Mouse (Mus musculus): ENCODE data around the gene Olfr291.

Gene Olfr291

GRCm38 (mm10) chr7:84853253-84853652 lies at the start of gene Olfr291:
TSS of gene Olfr291 (plus strand) at chr7:84853553.
- in situ Hi-C loops (cut with MboI; ENCODE audit: unreplicated experiment in 2 of 2) = no loop called here

- in situ Hi-C loops (cut with MboI; ENCODE audit: unreplicated experiment in 2 of 2) = no loop called here
These were observed 48.1 kb upstream of the Olfr291 start for GRCm38 (mm10) chr7:84805224-84805623.

- in situ Hi-C loops (cut with MboI; ENCODE audit: unreplicated experiment in 2 of 2) = no loop called here
These were observed 47.2 kb upstream of the Olfr291 start for GRCm38 (mm10) chr7:84806159-84806558.

- in situ Hi-C loops (cut with MboI; ENCODE audit: unreplicated experiment in 2 of 2) = no loop called here
These were observed 31.2 kb downstream of the Olfr291 start for GRCm38 (mm10) chr7:84884530-84884929.
